Mouse (Mus musculus) ES-E14 (cell line): ENCODE results near the gene Ipo7. TPM values are rescaled to one million over a fixed set of nuclear protein-coding genes. Genes with fewer than 3 reads are reported as not detected.

Source experiments
- DNase-seq: peaks from one replicate; pipeline ENCODE4 v3.0.0-alpha.2; 2013; ENCODE audit warnings: low read depth, low spot score
- H3K27ac ChIP-seq: 2 replicates; pipeline ENCODE4 v1.5.1; 2012; ENCODE audit warnings: low read depth, mild to moderate bottlenecking, low read length, moderate library complexity, mixed read lengths; ENCODE audit not compliant: poor library complexity, insufficient read depth, severe bottlenecking
- H3K36me3 ChIP-seq: 2 replicates; pipeline ENCODE4 v1.6.1; 2012; ENCODE audit warnings: mild to moderate bottlenecking, low read length, moderate library complexity, mixed read lengths; ENCODE audit not compliant: control insufficient read depth, poor library complexity, insufficient read depth, severe bottlenecking
- H3K4me1 ChIP-seq, 2 experiments: fragments of 150-350 bp in 1 of 2; sonication (generic) in 1 of 2; 2 replicates each; pipeline ENCODE4 v1.6.1; 2012; ENCODE audit warnings: low read length in 2 of 2, mild to moderate bottlenecking in 1 of 2, mixed read lengths in 1 of 2; ENCODE audit not compliant: control insufficient read depth in 2 of 2, insufficient read depth in 2 of 2, poor library complexity in 1 of 2
- H3K4me3 ChIP-seq, 2 experiments: fragments of 150-350 bp in 1 of 2; sonication (generic) in 1 of 2; 2 replicates each; pipeline ENCODE4 v1.5.1; 2012; ENCODE audit warnings: low read length in 2 of 2, low read depth in 1 of 2, mild to moderate bottlenecking in 1 of 2, mixed read lengths in 1 of 2; ENCODE audit not compliant: insufficient read depth in 1 of 2, poor library complexity in 1 of 2, severe bottlenecking in 1 of 2
- H3K9ac ChIP-seq: 2 replicates; pipeline ENCODE4 v1.6.1; 2012; ENCODE audit warnings: low read depth, mild to moderate bottlenecking, low read length, mixed read lengths; ENCODE audit not compliant: poor library complexity, insufficient read depth, severe bottlenecking
- H3K9me3 ChIP-seq: fragments of 150-350 bp; sonication (generic); 2 replicates; pipeline ENCODE4 v1.6.1; 2012; ENCODE audit warnings: low read depth, mild to moderate bottlenecking, low read length; ENCODE audit not compliant: control insufficient read depth, insufficient read depth
- CHD2 ChIP-seq: IDR thresholded peaks from 2 replicates; pipeline ENCODE4 v1.6.1; 2014; ENCODE audit warnings: mild to moderate bottlenecking, low read depth, low read length, inconsistent platforms
- HCFC1 ChIP-seq: IDR thresholded peaks from 2 replicates; pipeline ENCODE4 v1.6.1; 2012; ENCODE audit warnings: low read length, inconsistent platforms, borderline replicate concordance; ENCODE audit not compliant: insufficient read depth
- MAFK ChIP-seq: IDR thresholded peaks from 2 replicates; pipeline ENCODE4 v1.6.1; 2014; ENCODE audit warnings: mild to moderate bottlenecking, low read depth, low read length, inconsistent platforms; ENCODE audit not compliant: insufficient read depth
- ZC3H11A ChIP-seq: IDR thresholded peaks from 2 replicates; pipeline ENCODE4 v1.6.1; 2012; ENCODE audit warnings: low read depth, mild to moderate bottlenecking, inconsistent platforms, low read length, borderline replicate concordance
- ZNF384 ChIP-seq: IDR thresholded peaks from 2 replicates; pipeline ENCODE4 v1.6.1; 2012; ENCODE audit warnings: low read depth, low read length, inconsistent platforms
- in situ Hi-C, 2 experiments: fragments of 600-800 bp; cut with MboI; formaldehyde crosslinking; loops; one replicate each; pipeline ENCODE4 v1.15.1; 2025; ENCODE audit warnings: low sequenced_read_pairs in 2 of 2, inconsistent platforms in 1 of 2; ENCODE audit not compliant: unreplicated experiment in 2 of 2
- total RNA-seq: library from RNA; depleted of rRNA; stranded (reverse); fragments of 300-350 nt; gene quantifications from 2 replicates; pipeline ENCODE4 v1.2.3, GENCODE M21; 2012

Gene Ipo7
- total RNA-seq, 1 experiment: 161 TPM

- Histone ChIP-seq H3K9ac (no peak overlapping the region), H3K36me3 (no peaks in the 10 kb centered on the region), H3K4me1 (0 out of 4 replicates have a peak, but pooled peaks cover 2 to 4% of the 10 kb centered on the region in 2 experiments), H3K9me3 (no peaks in the 10 kb centered on the region), H3K27ac (peak overlapping the region; percentile 49; the same call in 1 of the 2 replicates), H3K4me3 (no peak overlapping the region)
- DNase-seq: peak; percentile 47
- in situ Hi-C loops: no loop called here
- no peak for TF ChIP-seq CHD2
- TF ChIP-seq HCFC1: no peak
- TF ChIP-seq ZNF384: no peak
- TF ChIP-seq ZC3H11A: no peak
- no peak for TF ChIP-seq MAFK
Observed at GRCm38 (mm10) chr7:109998388-109998787, 19.7 kb upstream of the Ipo7 start.

- Histone ChIP-seq H3K36me3 (no peaks in the 10 kb centered on the region), H3K4me1 (peaks cover 2 to 6% of the 10 kb centered on the region in 2 experiments; a peak in 2 of 4 replicates), H3K27ac (no peak overlapping the region), H3K9ac (no peak overlapping the region), H3K4me3 (no peak overlapping the region), H3K9me3 (no peaks in the 10 kb centered on the region)
- in situ Hi-C loops: no loop called here
- no peak for TF ChIP-seq MAFK
- no peak for TF ChIP-seq CHD2
- TF ChIP-seq ZC3H11A: no peak
- TF ChIP-seq ZNF384: no peak
- no peak for TF ChIP-seq HCFC1
- no peak for DNase-seq
Observed at GRCm38 (mm10) chr7:110002092-110002491, 16.0 kb upstream of the Ipo7 start.

DNA sequence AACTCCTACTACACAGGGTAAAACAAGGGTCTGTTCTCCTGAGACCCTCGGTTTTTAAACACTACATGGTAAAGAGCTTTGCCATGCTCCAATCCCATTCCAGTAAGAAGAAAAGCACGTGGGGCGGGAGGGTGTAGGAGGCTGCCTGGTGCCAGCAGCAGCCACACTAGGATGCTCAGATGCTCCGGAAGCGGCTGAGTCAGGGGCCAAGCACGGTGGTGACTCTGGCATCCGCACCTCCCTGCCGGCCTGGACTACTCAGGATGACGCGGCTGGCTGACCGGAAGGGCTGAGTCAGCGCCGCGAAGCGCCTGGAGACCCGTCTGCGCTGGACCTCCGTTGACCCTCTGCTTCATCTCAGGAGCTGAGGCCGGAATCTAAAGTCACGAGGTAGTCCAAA is 15.1 kb upstream of the Ipo7 start:
- in situ Hi-C loops: no loop called here
- H3K4me3 ChIP-seq: no peak overlapping the region
- TF ChIP-seq HCFC1 (no peak), MAFK (peak; percentile 81), ZC3H11A (no peak), CHD2 (no peak)
- peaks cover 2 to 6% of the 10 kb centered on the region in 2 experiments; a peak in 2 of 4 replicates for H3K4me1 ChIP-seq
- peak overlapping the region; percentile 18 for H3K9ac ChIP-seq
- H3K36me3 ChIP-seq: no peaks in the 10 kb centered on the region
- no peak overlapping the region for H3K27ac ChIP-seq
- no peak for DNase-seq
- H3K9me3 ChIP-seq: no peaks in the 10 kb centered on the region

DNA sequence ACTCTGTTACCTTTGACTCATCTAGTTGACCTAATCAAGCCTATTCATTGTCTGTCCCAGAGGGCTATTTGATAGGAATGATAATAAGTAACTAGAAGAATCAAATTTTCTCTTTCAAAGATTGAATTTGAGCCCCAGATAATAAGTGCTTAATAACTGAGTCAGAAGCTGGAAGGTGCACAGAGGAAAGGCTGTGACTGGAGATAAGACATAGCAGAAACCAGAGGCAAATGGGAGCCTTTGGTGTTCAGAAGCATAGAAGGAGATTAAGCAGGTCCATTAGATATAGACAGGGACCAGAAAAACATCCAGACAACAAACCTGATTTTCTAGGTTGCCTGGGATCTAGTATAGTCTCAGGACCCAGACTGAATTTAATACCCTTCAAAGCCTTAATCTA is 12.1 kb upstream of the Ipo7 start:
- in situ Hi-C loops: no loop called here
- Histone ChIP-seq H3K27ac (no peak overlapping the region; the same call in 1 of the 2 replicates), H3K4me1 (peaks cover 2% of the 10 kb centered on the region in 2 experiments; a peak in 2 of 4 replicates), H3K36me3 (no peaks in the 10 kb centered on the region), H3K9ac (no peak overlapping the region), H3K4me3 (no peak overlapping the region), H3K9me3 (no peaks in the 10 kb centered on the region)
- TF ChIP-seq ZNF384: no peak
- TF ChIP-seq CHD2: no peak
- TF ChIP-seq HCFC1: no peak
- no peak for TF ChIP-seq ZC3H11A
- no peak for TF ChIP-seq MAFK
- DNase-seq: no peak

GRCm38 (mm10) chr7:110006471-110007195 is 11.4 kb upstream of the Ipo7 start:
- no peak overlapping the region for H3K9ac ChIP-seq
- DNase-seq: no peak
- in situ Hi-C loops: no loop called here
- no peak for TF ChIP-seq MAFK
- no peak for TF ChIP-seq HCFC1
- TF ChIP-seq CHD2: no peak
- TF ChIP-seq ZNF384: no peak
- TF ChIP-seq ZC3H11A: no peak
- peak overlapping the region; percentile 33; the same call in 1 of the 2 replicates for H3K27ac ChIP-seq
- H3K9me3 ChIP-seq: no peaks in the 10 kb centered on the region
- no peak overlapping the region for H3K4me3 ChIP-seq
- no peaks in the 10 kb centered on the region for H3K36me3 ChIP-seq
- peaks cover 2% of the 10 kb centered on the region in 2 experiments; a peak in 2 of 4 replicates for H3K4me1 ChIP-seq
